ENCODE assay signal across 20 mouse cellular contexts in the genomic region with DNA sequence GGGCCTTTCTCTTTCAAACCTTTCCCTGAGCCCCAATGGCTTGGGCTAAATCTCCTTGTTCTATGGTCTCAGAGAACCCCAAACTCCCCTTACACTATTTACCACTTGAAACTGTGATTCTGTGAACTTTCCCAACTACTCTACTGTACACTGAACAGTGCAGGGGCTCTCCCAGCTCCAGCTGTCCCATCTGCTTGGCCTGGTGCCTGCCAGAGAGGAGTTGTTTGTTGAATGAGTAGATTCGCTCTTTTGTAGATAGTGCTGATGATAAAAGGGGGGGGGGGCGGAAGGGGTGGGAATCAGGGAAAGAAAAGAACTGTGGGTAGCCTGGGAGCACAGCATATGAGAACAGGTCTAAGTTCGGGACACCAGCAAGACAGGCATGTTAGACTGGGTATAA.
"Had no signal": no experiment of that assay in that cellular context is flagged by ENCODE, and none has a peak within 500 bp of the region (broad histone marks: within the 10 kb centered on the region; RNA-seq: fewer than 3 reads in every experiment).

No protein-coding gene starts in this region.

- H3K27me3 ChIP-seq: forebrain, embryonic 15.5 days; hindbrain, embryonic 13.5 days; hindbrain, embryonic 15.5 days; kidney, embryonic 15.5 days; limb, embryonic 13.5 days; limb, embryonic 15.5 days had no signal

- H3K9ac ChIP-seq: forebrain, embryonic 15.5 days; forebrain, postnatal 0 days; heart, embryonic 13.5 days; heart, embryonic 15.5 days; hindbrain, embryonic 13.5 days; hindbrain, embryonic 15.5 days; kidney, embryonic 15.5 days; limb, embryonic 13.5 days; limb, embryonic 15.5 days had no signal

- H3K4me1 ChIP-seq: forebrain, embryonic 15.5 days; heart, embryonic 13.5 days; heart, embryonic 15.5 days; kidney, embryonic 15.5 days had no signal

- DNase-seq: forebrain, postnatal 0 days; heart, adult 2 months; heart, postnatal 14 days; heart, postnatal 36 days; kidney, adult 11 months; layer of hippocampus, adult 9-11 months; layer of hippocampus, postnatal 36 days; left cerebral cortex, postnatal 4 days had no signal

- H3K9me3 ChIP-seq: forebrain, embryonic 15.5 days; heart, embryonic 13.5 days; heart, embryonic 15.5 days; hindbrain, embryonic 13.5 days; hindbrain, embryonic 15.5 days; kidney, embryonic 15.5 days; limb, embryonic 13.5 days; limb, embryonic 15.5 days had no signal

- ATAC-seq: forebrain, embryonic 15.5 days; forebrain, postnatal 0 days; hindbrain, postnatal 0 days; intestine, embryonic 16.5 days had no signal

- H3K4me3 ChIP-seq: forebrain, embryonic 15.5 days; heart, adult 2 months; heart, embryonic 13.5 days; heart, embryonic 15.5 days; hindbrain, embryonic 13.5 days; hindbrain, embryonic 15.5 days; kidney, embryonic 15.5 days; limb, embryonic 13.5 days; limb, embryonic 15.5 days had no signal

- H3K27ac ChIP-seq: forebrain, embryonic 15.5 days; heart, adult 2 months; heart, embryonic 13.5 days; heart, embryonic 15.5 days; hindbrain, embryonic 13.5 days; hindbrain, embryonic 15.5 days; hindbrain, postnatal 0 days; kidney, embryonic 15.5 days; kidney, postnatal 0 days; limb, embryonic 13.5 days; limb, embryonic 15.5 days had no signal

- H3K36me3 ChIP-seq: forebrain, embryonic 15.5 days; heart, embryonic 15.5 days; hindbrain, embryonic 15.5 days had no signal

- H3K4me2 ChIP-seq: forebrain, embryonic 15.5 days; heart, embryonic 11.5 days; heart, embryonic 13.5 days; heart, embryonic 15.5 days; hindbrain, embryonic 13.5 days; hindbrain, embryonic 15.5 days; kidney, embryonic 15.5 days; limb, embryonic 13.5 days; limb, embryonic 15.5 days had no signal
